ENCODE assay signal across 8 mouse cellular contexts in genomic region chr16:24393556-24394210, GRCm38 (mm10). TPM values are rescaled to one million over a fixed set of nuclear protein-coding genes. Genes with fewer than 3 reads are reported as not detected.
A peak's percentile ranks its signal among the peaks of the same experiment; 100 is the strongest.
DNase-seq lines count a peak whose midpoint lies in the region; ATAC-seq lines count a peak whose summit lies in the region.

No protein-coding gene starts in this region.

- peak overlapping the region; percentile 61 for H3K4me2 ChIP-seq in intestine, embryonic 14.5 days (ENCODE audit: low read length)
- peak overlapping the region; percentile 67 for H3K4me2 ChIP-seq in liver, embryonic 15.5 days
- H3K4me2 ChIP-seq in neural tube, embryonic 12.5 days (replicated peaks) = peak overlapping the region; percentile 76

- peak; percentile 68; the same call in 1 of the 2 replicates for ATAC-seq in intestine, embryonic 14.5 days (replicated peaks; ENCODE audit: low FRiP score, low TSS enrichment, low read depth)
- ATAC-seq in liver, embryonic 15.5 days (ENCODE audit: insufficient read depth) = peak; percentile 50; the same call in 1 of the 2 replicates
- peak; percentile 57 for ATAC-seq in neural tube, embryonic 12.5 days (ENCODE audit: low FRiP score, low read depth)

- WGBS in intestine, embryonic 14.5 days = under 1% methylated on average over 49 of the region's 76 CpGs
- under 1% methylated on average over 75 of the region's 76 CpGs for WGBS in liver, embryonic 15.5 days (ENCODE audit: insufficient replicate concordance)
- WGBS in neural tube, embryonic 12.5 days = under 1% methylated on average over 68 of the region's 76 CpGs

- peak overlapping the region; percentile 96 for H3K9ac ChIP-seq in intestine, embryonic 14.5 days (ENCODE audit: low read length)
- H3K9ac ChIP-seq in liver, embryonic 15.5 days = peak overlapping the region; percentile 58
- H3K9ac ChIP-seq in neural tube, embryonic 12.5 days = peak overlapping the region; percentile 94

- H3K27me3 ChIP-seq in intestine, embryonic 14.5 days (replicated peaks; ENCODE audit: control insufficient read depth, insufficient read depth, low read length) = no peaks in the 10 kb centered on the region
- H3K27me3 ChIP-seq in liver, embryonic 15.5 days = peaks cover 36% of the 10 kb centered on the region
- H3K27me3 ChIP-seq in neural tube, embryonic 12.5 days (replicated peaks) = no peaks in the 10 kb centered on the region

- H3K4me1 ChIP-seq in intestine, embryonic 14.5 days (replicated peaks; ENCODE audit: control insufficient read depth, insufficient read depth, low read length) = peaks cover 39% of the 10 kb centered on the region
- H3K4me1 ChIP-seq in liver, embryonic 15.5 days (replicated peaks) = peaks cover 21% of the 10 kb centered on the region; the same call in 1 of the 2 replicates
- H3K4me1 ChIP-seq in neural tube, embryonic 12.5 days = peaks cover 26% of the 10 kb centered on the region

- peak; percentile 37 for DNase-seq in right cerebral cortex, postnatal 25 days
- DNase-seq in right cerebral cortex, postnatal 36 days (ENCODE audit: low spot score in 2 of 2) = no peak
- DNase-seq in cerebellum, adult 9-10 months = peak; percentile 70
- peak; percentile 58 to 71 for DNase-seq in gastrocnemius, postnatal 36 days
- DNase-seq in intestine, embryonic 14.5 days (ENCODE audit: low spot score) = no peak
- peak; percentile 79 for DNase-seq in thymus, postnatal 25 days

- H3K27ac ChIP-seq in intestine, embryonic 14.5 days (ENCODE audit: low read depth) = peak overlapping the region; percentile 100
- peak overlapping the region; percentile 89 for H3K27ac ChIP-seq in liver, embryonic 15.5 days (replicated peaks)
- H3K27ac ChIP-seq in neural tube, embryonic 12.5 days = peak overlapping the region; percentile 80

- peak overlapping the region; percentile 84 for H3K4me3 ChIP-seq in intestine, embryonic 14.5 days (ENCODE audit: low read depth, low read length)
- peak overlapping the region; percentile 65 for H3K4me3 ChIP-seq in liver, embryonic 15.5 days (replicated peaks)
- peak overlapping the region; percentile 93 for H3K4me3 ChIP-seq in neural tube, embryonic 12.5 days

- no peaks in the 10 kb centered on the region for H3K9me3 ChIP-seq in intestine, embryonic 14.5 days (ENCODE audit: control insufficient read depth, low read length)
- no peaks in the 10 kb centered on the region for H3K9me3 ChIP-seq in liver, embryonic 15.5 days (replicated peaks)
- no peaks in the 10 kb centered on the region for H3K9me3 ChIP-seq in neural tube, embryonic 12.5 days

- H3K36me3 ChIP-seq in intestine, embryonic 14.5 days (ENCODE audit: control insufficient read depth, insufficient read depth, low read length) = no peaks in the 10 kb centered on the region
- H3K36me3 ChIP-seq in liver, embryonic 15.5 days (replicated peaks) = no peaks in the 10 kb centered on the region
- no peaks in the 10 kb centered on the region for H3K36me3 ChIP-seq in neural tube, embryonic 12.5 days

- intact Hi-C loops in gastrocnemius, postnatal 36 days (cut with DNase I) = loop anchor here (5.0 kb wide), 1 partner anchor 41 kb away; no protein-coding TSS in a partner anchor

RNA-seq across cellular contexts. Expression of gene Lpp, which starts 0.4 kb away (rescaled TPM):
- total RNA-seq in gastrocnemius, postnatal 36 days (2021) = 10 to 100 TPM; 16.6 to 18.6 TPM
- polyA plus RNA-seq in intestine, embryonic 14.5 days (2014; fragmentation: Nextera tagmentation; extraction: Ambion mirVana) = 79.2 and 89.2 TPM in 2 replicates
- 7.2 and 8.8 TPM in 2 replicates for polyA plus RNA-seq in liver, embryonic 15.5 days (2015; fragmentation: Nextera tagmentation; extraction: Ambion mirVana)
- polyA plus RNA-seq in neural tube, embryonic 12.5 days (2016; fragmentation: Nextera tagmentation; extraction: Ambion mirVana) = 18.8 TPM in 2 replicates

Comparison
In these comparisons a context has a peak if more than half of its experiments do, and no peak if none do; other contexts are left out.
1. DNase-seq: peak in right cerebral cortex, postnatal 25 days (single experiment), cerebellum, adult 9-10 months (single experiment), gastrocnemius, postnatal 36 days (2 of 2) and thymus, postnatal 25 days (single experiment); none in right cerebral cortex, postnatal 36 days (0 of 2) and intestine, embryonic 14.5 days (single experiment).
2. Peak in every context shown above with its lines, with median percentiles within 50 percentile points of each other: ATAC-seq, H3K27ac ChIP-seq, H3K4me2 ChIP-seq, H3K4me3 ChIP-seq and H3K9ac ChIP-seq.